Mouse (Mus musculus) testis, postnatal 10 days (tissue): ENCODE measurements around the gene Enpp3.
A peak's percentile ranks its signal among the peaks of the same experiment; 100 is the strongest.

Experiments
- DNase-seq: peaks from one replicate; pipeline ENCODE4 v3.0.0; 2021; ENCODE audit warnings: low spot score

Gene Enpp3

DNA sequence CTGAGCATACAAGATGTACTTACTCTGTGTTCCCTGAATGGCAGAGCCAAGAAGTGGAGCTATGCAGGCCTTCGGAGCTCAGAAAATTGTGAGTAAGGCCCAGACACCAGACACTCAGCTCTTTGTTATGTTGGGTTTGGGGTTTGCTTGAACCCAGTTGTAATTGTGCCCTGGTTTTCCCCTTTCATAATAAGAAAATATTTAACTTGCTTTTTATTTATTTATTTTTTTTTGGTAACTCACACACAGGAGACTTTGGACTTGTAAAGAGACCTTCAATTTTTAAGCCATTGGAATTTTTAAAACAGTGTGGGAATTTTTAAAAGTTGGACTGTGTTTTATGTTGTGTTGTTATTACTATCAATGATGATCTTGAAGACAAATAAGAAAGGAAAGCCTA lies at the start of gene Enpp3:
Gene Enpp3 (minus strand): TSS at position 148 of the 400 bp plus-strand sequence.
- DNase-seq: no peak

DNA sequence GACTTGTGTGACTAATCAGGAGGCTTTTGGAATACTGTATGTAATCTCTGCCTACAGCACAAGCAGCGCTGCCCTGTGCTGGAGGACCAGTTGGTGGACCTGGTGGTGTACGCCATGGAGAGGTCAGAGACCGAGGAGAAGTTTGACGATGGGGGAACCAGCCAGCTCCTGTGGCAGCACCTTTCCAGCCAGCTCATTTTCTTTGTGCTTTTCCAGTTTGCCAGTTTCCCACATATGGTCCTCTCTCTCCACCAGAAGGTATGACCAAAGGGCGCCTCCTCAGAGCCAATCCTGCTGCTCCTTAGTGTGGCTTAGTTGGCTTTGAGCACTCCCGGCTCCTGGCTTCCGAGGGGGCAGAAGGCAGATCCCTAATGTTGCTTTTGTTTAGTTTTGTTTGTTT lies 45.7 kb upstream of the Enpp3 start:
- no peak for DNase-seq

DNA sequence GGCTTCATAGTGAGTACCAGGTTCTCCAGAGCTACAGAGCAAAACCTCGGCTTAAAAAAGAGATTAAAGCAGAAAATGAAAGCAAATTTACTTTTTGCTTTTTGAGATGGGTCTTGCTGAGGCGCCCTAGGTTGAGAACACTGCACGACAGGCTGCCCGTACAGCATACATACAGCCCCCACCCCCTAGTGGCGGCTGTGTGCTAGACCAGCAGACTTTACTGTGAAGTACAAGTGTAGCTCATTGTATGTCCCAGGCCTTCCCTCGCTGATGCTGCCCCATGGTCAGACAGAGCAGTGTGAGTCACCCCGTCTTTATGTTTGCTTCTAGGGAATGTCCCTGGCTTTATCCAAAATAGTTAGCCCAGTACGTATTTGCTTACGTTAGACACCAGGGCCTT lies 43.4 kb upstream of the Enpp3 start:
- DNase-seq: no peak

DNA sequence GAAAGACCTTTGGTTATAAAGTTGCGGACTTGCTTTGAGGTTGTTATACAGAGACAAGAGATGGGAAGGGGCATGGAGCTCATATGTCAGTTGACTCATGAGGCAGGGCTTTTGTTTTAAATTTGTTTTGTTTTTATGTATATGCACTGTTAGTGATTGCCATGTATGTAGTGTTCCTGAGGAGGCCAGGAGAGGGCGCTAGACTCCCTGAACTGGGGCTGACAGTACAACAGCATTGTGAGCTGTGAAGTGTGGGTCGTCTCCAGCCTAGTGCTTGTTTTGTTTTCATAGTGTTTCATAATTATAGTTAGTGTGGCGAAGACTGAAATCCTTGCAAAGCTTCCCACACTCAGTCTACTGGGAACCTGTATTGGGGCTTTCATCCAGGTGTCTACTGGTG lies 31.0 kb upstream of the Enpp3 start:
- DNase-seq: no peak

DNA sequence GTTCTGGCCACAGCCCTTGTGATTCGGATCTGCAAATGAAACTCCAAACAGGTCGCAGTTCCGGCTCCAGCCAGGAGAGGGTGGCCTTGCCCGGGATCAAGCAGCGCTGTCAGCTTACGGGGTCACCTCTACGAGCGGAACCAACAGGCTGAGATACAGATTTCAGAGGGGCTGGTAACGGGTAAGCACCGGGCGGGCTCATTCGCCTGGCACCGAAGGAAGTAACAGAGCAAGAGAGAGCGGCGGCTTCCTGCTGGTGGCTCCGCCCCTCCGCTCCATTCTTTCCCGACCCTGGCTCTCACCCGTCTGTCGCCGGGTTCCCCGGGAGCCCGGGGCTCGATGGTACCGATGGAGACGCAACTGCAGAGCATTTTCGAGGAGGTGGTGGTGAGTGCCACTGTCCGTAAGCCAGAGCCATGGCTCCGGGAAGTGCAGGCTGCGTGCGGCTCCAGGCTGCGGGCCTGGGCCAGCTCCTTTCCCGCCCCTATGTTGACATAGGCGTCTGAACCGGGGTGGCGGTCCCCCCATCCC lies 27.2 kb upstream of the Enpp3 start, which contains the start of gene Med23:
Gene Med23 (plus strand): TSS at position 227 of the 531 bp plus-strand sequence.
- DNase-seq: peak; percentile 97

DNA sequence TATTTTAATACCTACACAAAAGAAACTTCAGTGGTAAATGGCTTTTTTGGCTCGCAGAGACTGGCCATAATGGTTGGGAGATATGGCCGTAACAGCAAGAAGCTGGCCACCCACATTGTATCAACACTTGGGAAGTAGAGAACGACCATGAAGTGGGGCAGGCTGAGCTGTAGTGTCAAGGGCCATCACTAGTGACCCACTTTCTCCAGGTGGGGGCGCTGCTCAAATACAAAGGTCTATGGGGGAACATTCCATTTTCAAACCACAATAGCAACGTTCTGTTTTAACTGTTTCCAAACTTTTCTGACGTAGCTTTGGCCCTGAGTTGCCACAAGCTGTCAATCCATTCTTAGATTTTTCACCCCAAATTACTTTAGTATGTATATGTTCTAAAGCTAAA lies 21.8 kb upstream of the Enpp3 start:
- peak; percentile 56 for DNase-seq

DNA sequence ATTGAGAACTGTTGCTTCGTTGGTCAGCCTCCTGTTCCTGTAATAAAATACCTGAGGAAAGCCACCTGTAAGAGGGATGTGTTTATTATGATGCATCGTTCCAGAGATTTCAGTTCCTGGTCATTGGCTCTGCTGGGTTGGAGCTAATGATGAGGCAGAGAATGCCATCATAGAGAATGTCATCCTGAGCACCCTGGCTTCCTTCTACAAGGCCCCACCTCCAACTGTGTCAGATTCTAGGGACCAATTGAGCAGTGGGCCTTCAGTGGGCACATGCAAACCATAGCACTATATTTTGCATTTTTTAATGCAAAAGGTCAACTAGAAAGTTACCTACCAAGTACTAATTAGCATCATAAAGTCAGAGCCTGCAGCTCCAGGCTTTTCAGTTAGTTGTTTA lies 20.5 kb upstream of the Enpp3 start:
- no peak for DNase-seq

DNA sequence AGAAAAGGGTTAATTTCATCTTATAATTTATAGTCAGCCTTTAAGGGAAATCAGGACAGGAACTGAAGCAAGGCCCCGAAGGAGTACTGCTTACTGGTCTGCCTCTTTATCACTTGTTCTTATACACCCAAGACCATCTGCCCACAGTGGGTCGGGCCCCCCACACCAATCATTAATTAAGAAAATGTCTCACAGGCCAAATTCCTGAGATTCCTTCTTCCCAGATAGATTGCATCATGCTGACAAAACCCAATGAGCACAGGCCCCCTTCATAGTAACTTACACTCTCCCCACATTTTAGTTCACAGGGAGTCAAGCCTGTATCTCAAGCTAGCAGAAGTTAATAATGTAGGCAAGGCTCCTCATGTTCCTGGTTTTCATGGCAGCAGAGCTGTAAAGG lies 625 bp downstream of the Enpp3 start:
- no peak for DNase-seq

DNA sequence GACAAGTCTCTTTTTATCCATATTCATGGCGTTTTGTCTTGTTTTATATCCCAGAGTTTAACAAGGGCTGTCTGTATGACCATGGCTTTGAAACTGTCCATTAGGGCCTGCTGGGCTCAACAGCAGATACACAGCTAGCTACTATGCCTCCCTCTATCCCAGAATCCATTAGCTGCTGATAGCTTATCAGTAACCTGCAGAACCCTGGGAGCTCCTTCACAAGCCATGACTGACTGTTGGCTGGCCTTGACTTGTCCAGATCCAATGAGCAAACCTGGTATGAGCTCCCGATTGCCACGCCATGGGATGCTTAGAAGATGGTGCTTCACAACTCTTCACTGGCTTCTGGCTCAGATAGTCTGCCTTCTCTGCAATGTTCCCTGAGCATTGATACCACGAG lies 1.8 kb downstream of the Enpp3 start:
- no peak for DNase-seq

DNA sequence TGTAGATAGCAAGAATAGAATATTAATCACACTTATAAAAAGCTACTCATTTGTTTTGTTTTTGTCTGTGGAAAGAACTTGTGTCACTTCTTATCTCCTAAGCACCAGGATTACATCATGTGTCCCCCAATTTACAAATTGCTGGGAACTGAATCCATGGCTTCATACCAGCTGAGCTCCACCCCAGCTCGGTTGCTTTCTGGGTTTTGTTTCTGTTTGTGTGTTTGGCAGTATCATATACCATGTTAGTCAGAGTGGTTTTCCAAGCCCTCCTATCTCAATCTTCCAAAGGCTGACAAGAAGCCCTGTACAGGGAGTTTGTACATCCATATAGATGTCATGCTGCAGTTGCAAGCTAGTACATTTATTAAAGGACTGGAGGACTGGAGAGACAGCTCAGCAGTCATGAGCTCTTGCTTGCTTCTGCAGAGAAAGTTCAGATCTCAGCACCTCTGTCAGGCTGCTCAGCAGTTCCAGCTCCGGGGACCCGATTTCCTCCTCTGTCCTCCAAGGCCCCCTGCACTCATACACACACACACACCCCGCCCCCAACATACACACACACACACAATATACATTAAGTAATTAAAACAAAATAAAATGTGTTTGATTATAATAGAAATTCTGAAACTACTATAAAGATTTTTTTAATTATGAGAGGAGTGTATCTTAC lies 6.1 kb downstream of the Enpp3 start:
- no peak for DNase-seq

DNA sequence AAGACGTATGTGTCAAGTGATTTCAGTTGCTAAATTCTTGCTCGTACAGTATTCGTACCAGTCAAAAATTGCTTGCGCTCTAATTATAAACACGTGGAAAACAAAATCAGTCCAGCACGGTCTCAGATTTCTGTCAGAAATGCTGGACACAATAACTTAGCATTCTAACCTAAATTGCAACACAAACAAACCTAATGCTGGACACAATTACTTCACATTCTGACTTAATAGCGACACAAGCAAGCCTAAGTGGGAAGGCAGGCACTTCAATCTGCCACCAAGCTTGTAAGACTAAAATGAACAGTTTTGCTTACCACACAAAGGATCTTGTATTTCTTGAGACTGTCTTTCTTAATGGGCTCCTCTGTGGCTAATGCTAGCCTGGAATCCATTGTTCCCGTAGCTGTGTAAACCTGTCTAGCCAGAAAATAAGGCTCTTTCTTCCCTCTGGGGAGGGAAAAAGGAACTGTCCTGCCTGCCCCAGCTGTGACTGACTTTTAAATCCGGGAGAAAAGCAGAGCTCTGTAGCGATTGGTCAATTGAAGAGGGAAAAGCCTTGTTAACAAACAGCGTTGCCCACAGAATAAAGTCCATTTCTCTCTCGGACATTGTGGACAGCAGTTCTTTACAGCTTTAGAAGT lies 6.8 kb downstream of the Enpp3 start:
- no peak for DNase-seq

DNA sequence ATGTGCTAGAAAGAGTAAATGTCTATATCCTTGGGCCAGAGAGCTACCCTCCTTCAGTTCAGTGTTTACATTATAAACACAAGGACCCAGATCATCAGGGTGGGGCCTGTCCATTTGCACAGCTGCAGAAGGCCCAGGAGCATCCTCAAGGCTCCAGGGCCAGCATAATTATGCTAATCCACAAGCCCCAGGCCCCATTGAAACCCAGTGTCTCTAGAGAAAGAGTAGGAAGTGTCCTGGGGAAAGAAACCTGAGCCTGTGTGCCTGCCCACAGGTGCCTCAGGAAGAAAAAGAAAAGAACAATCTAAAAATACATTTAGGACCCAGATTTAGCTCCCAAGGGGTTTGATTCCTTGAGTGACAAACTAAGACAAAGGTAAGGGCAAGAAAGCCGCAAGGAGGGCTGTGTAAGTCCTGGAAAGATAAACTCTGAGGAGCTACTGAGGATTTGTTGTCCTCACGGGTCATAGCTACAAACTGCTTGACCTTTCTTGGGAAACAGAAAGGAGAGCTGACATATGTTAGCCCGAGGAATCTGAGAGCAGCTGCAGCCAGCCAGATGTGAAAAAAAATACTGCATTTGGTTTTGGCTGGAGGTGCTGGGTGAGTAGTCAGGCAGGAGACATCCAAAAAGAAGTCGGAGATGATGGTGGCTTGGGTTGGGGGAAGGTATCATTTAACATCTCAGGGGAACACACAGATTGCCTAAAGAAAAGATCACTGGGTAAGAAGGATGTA lies 7.8 kb downstream of the Enpp3 start:
- DNase-seq: no peak

DNA sequence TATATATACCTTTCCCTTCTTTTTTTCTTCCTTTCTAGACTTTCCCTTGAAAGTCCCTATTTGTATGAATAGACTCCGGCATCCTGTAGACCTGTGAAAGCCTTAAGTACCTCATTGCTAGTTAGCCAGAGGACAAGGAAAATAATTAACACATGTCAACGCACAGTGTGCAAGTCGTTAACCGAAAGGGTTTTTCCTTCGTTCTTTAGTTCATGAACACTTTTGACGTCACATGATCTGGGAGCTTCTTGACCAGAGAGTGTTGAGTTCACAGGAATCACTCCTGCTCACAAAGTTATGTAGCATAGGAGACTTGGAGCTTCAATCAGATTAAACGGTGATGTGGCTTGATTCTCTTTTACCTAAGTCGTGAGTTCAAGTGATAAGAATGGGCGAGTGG lies 10.3 kb downstream of the Enpp3 start:
- DNase-seq: no peak

DNA sequence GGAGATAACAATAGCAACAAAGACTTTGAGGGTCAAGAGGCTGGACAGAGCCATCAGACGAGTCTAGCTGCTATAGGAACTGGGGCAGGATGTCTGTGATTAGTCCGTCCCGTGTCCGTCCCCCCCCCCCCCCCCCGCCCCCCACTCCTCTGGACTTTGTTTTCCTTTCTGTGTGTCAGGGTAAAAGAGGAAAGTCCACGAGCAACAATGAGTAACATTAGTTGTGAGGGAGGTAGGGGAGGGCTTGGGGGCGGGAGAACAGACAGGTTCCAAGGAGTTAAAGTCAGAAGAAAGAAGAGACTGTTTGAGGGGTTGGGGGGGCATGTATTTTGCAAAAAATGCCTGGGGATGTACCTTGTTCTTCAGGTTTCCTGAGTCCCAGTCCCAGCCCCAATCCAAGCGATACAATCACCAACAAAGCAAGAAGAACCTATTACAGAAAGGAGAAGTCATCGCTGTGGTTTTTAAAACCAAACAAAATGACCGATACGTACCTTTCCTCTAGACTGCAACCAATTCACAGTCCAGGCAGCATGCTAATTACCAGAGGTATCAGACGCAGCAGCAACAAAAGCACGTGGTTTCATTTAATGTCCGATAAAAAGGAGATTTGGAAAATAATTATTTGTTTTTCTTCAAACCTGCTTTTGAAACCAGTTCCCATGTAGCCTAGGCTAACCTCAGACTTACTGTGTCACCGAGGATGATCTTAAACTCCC lies 11.1 kb downstream of the Enpp3 start:
- DNase-seq: no peak

DNA sequence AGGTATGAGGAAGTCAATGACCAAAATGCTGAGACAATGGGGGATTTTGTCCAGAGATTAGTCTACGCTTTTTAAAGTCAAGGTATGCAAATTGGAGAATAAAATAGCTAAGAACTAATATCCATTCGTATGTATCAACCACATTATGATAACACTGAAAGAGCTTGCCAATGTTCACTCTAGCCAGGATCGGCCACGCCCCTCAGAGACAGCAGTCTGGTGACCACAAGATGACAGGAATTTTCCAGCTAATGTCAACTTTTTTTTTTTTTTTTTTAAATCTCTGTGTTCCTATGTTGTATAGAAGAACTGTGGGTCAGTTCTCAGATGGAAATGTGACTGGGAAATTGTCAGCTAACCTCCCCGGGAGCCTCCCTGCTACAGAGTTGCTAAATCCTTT lies 12.2 kb downstream of the Enpp3 start:
- DNase-seq: peak; percentile 47

DNA sequence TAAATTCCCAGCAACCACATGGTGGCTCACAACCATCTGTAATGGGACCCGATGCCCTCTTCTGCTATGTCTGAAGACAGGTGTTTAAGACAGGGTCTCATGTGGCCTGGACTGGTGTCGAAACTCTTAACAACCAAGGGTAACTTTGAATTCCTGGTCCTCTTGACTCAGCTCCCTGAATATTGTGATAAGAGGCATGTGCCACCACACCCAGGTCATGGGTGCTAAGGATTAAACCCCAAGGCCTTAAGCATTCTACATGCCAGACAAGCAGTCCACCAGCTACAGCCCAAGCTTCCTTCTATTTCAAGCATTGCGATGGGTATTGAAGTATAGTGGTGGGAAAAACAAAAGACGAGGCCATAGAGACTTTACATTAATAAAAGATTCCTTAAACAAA lies 14.5 kb downstream of the Enpp3 start:
- no peak for DNase-seq

DNA sequence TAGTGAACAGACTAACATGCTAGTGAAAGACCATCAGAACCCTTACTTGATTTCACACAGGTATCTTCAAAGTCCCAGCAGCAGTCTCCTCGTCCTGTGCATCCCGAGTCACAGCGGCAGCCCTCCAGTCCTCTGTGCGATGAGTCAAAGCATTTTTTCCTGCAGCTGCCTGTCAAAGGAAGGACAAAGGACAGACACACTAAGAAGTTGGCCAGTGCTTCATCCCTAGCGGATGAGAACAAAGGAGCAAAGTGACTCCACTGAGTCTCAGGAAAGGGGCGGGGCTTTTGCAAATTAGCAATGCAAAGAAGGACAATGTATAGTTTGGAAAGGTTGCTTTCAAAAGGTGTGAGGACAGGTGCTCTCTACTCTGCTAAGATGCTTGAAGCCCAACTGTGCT lies 16.5 kb downstream of the Enpp3 start:
- no peak for DNase-seq

DNA sequence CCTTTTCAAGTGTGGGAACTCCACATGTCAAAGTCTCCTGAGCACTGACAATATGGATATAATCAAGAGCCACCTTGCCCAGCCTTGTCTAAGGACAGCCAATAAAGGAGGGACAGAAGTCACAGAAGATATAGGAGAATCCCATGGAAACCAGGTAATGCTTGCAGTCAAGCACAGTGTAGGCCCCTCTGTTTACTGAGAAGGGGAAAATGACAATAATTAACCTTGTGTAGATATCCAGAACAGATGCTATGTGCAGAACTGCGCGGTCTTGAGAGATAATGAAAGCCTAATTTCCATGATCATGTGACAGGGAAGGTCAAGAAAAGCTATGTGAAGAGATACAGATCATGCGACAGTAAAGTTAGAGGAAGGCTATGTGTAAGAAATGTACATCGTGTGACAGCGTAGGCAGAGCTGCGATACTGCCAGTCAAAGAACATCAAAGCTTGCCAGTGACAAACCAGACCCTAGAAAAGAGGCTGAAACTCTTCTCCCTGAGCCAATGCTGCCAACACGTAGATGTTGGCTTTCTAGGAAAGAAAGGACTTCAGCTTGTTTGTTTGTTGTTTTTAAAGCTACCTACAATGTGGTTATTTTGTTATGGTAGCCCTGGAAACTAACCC lies 17.1 kb downstream of the Enpp3 start:
- no peak for DNase-seq

DNA sequence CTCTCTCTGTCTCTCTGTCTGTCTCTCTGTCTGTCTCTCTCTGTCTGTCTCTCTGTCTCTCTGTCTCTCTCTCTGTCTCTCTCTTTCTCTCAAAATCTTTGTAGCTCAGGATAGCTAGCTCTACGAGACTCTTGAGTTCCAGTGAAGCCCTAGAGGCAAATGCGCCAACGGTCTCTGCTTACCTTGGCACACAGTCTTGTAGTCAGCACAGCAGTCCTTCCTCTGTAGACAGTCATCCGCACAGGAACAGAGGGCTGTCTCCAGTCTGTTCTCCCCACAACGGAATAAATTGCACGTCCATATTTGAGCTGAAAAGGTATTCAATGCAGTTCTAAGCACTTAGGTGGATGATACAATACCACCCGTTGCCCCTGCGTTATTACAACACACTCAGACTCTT lies 18.0 kb downstream of the Enpp3 start:
- no peak for DNase-seq

DNA sequence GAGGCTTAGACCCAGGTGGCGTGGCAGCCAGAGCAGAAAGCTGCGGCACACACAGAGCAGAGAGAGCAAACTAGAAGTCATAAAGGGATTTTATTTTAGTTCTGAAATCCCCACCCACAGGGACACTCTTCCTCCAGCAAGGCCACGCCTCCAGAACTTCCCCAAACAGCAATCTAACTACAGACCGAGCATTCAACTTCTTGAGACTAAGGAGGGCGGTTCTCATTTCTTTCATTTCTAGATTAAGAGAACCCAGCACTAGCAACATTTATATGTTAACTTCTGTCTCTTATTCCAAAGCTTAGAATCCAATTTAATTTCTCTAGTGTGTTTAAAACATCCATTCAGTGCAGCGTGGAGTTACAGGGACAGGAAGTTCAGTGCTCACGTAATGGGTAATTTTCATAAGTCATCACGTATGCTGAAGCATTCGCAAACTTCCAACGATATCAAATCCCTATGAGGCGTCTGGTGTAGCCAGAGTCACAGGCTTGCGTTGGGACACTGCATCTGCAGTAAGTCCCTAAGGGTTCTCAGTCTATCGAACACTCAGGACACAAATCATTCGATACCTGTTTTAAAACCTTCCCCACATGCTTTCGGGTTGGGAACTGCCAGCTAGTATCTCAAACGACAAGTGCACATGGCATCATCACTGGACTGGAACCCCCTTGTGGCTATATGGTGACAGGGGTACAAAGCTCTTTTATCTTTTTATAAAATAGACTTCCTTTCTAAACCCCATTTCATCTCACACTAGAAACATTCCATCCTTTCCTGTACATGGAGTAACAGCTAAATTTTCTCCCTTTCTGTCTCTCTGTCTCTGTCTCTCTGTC lies 18.7 kb downstream of the Enpp3 start:
- no peak for DNase-seq

DNA sequence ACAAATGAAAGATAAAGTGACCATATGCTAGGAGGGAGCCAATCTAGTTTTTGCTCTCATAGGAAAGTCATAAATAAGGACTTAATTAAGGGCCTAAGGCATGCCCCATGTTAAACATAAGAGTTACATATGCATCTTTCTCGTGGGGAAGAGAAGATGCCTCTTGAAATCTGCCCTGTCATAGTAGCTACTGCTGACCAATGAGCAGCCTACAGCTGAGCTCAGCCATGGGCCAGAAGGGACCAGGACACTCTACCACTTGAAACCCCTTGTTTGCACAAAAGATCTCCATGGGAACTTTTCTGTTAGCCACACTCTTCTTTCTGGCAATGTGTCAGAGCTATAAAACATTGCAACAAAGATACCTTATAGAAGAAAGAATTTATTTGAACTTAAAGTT lies 19.4 kb downstream of the Enpp3 start:
- DNase-seq: no peak
